Mouse (Mus musculus) hindbrain, embryonic 13.5 days (tissue): ENCODE data around the gene Ddx59. TPM values are rescaled to one million over a fixed set of nuclear protein-coding genes. Genes with fewer than 3 reads are reported as not detected.

Experiments
- ATAC-seq: fragments of 200-750 bp; cut with Nextera tagmentation; 2 replicates; pipeline ENCODE4 v1.8.0; 2017; ENCODE audit warnings: moderate TSS enrichment; ENCODE audit not compliant: low FRiP score
- H3K27ac ChIP-seq: fragments of 300-500 bp; sonication (generic); 2 replicates; pipeline ENCODE4 v1.5.1; 2015; ENCODE audit warnings: inconsistent platforms, mild to moderate bottlenecking, moderate library complexity
- H3K27me3 ChIP-seq: fragments of 300-500 bp; sonication (generic); 2 replicates; pipeline ENCODE4 v1.6.1; 2015; ENCODE audit warnings: mild to moderate bottlenecking, inconsistent platforms
- H3K36me3 ChIP-seq: fragments of 300-500 bp; sonication (generic); 2 replicates; pipeline ENCODE4 v1.6.1; 2015; ENCODE audit warnings: mild to moderate bottlenecking, inconsistent platforms
- H3K4me1 ChIP-seq: fragments of 300-500 bp; sonication (generic); replicated peaks from 2 replicates; pipeline ENCODE4 v1.6.1; 2015; ENCODE audit warnings: inconsistent platforms
- H3K4me2 ChIP-seq: fragments of 300-500 bp; sonication (generic); 2 replicates; pipeline ENCODE4 v1.6.1; 2015; ENCODE audit warnings: inconsistent platforms, mild to moderate bottlenecking, moderate library complexity
- H3K4me3 ChIP-seq: fragments of 300-500 bp; sonication (generic); 2 replicates; pipeline ENCODE4 v1.5.1; 2015; ENCODE audit warnings: mild to moderate bottlenecking, inconsistent platforms
- H3K9ac ChIP-seq: fragments of 300-500 bp; sonication (generic); 2 replicates; pipeline ENCODE4 v1.6.1; 2015; ENCODE audit warnings: mild to moderate bottlenecking, inconsistent platforms
- H3K9me3 ChIP-seq: fragments of 300-500 bp; sonication (generic); 2 replicates; pipeline ENCODE4 v1.6.1; 2016; ENCODE audit warnings: inconsistent platforms
- WGBS: fragments of 180-500 bp; shearing (Covaris S2); methylation state at CpG from one replicate; pipeline ENCODE4 v1.1.7; 2015; 5-methylcytosine and 5-hydroxymethylcytosine counted together
- polyA plus RNA-seq: library from polyadenylated mRNA; unstranded; fragments of >200 nt; fragmentation: Nextera tagmentation; extraction: Ambion mirVana; gene quantifications from 2 replicates; pipeline ENCODE4 v1.2.1, GENCODE M21; 2015

Ddx59 gene
- polyA plus RNA-seq, 1 experiment from 2014 or later, result 18.4 TPM

- Histone ChIP-seq H3K9me3 (no peaks in the 10 kb centered on the region), H3K4me3 (no peak overlapping the region), H3K27ac (no peak overlapping the region), H3K9ac (no peak overlapping the region), H3K4me2 (no peak overlapping the region), H3K27me3 (no peaks in the 10 kb centered on the region), H3K4me1 (no peaks in the 10 kb centered on the region; the same call in 1 of the 2 replicates), H3K36me3 (no peaks in the 10 kb centered on the region)
- WGBS, result 76% methylated on average over 17 of the region's 17 CpGs
- ATAC-seq, result no peak
Observed at GRCm38 (mm10) chr1:136455756-136456585, 40.9 kb downstream of the Ddx59 start.

- Histone ChIP-seq H3K4me3 (no peak overlapping the region), H3K9me3 (no peaks in the 10 kb centered on the region), H3K4me1 (no peaks in the 10 kb centered on the region; the same call in 1 of the 2 replicates), H3K36me3 (no peaks in the 10 kb centered on the region), H3K9ac (no peak overlapping the region), H3K27me3 (no peaks in the 10 kb centered on the region), H3K4me2 (no peak overlapping the region), H3K27ac (no peak overlapping the region)
- 73% methylated on average over 6 of the region's 6 CpGs for WGBS
- no peak for ATAC-seq
Observed at GRCm38 (mm10) chr1:136456741-136457140, 41.7 kb downstream of the Ddx59 start.

- WGBS, result 82% methylated on average over 4 of the region's 4 CpGs
- no peaks in the 10 kb centered on the region; the same call in 1 of the 2 replicates for H3K4me1 ChIP-seq
- no peak overlapping the region for H3K4me3 ChIP-seq
- H3K27me3 ChIP-seq, result no peaks in the 10 kb centered on the region
- no peaks in the 10 kb centered on the region for H3K36me3 ChIP-seq
- no peak overlapping the region for H3K27ac ChIP-seq
- no peak overlapping the region for H3K9ac ChIP-seq
- ATAC-seq, result no peak
- H3K9me3 ChIP-seq, result no peaks in the 10 kb centered on the region
- H3K4me2 ChIP-seq, result no peak overlapping the region
Observed at GRCm38 (mm10) chr1:136457403-136457802, 42.3 kb downstream of the Ddx59 start.

GRCm38 (mm10) chr1:136458691-136459245 is 43.7 kb downstream of the Ddx59 start:
- Histone ChIP-seq H3K36me3 (no peaks in the 10 kb centered on the region), H3K4me3 (no peak overlapping the region), H3K4me1 (no peaks in the 10 kb centered on the region; the same call in 1 of the 2 replicates), H3K27ac (no peak overlapping the region), H3K9ac (no peak overlapping the region), H3K9me3 (no peaks in the 10 kb centered on the region), H3K27me3 (no peaks in the 10 kb centered on the region), H3K4me2 (no peak overlapping the region)
- 32% methylated on average over 9 of the region's 9 CpGs for WGBS
- ATAC-seq, result 0 out of 2 replicates have a peak, but pooled peaks have one; percentile 28

GRCm38 (mm10) chr1:136462443-136462842 is 47.4 kb downstream of the Ddx59 start:
- Histone ChIP-seq H3K4me3 (no peak overlapping the region), H3K4me2 (no peak overlapping the region), H3K9me3 (no peaks in the 10 kb centered on the region), H3K27ac (no peak overlapping the region), H3K4me1 (peaks cover 5% of the 10 kb centered on the region), H3K27me3 (no peaks in the 10 kb centered on the region), H3K36me3 (no peaks in the 10 kb centered on the region), H3K9ac (no peak overlapping the region)
- WGBS, result 59% methylated on average over 10 of the region's 10 CpGs
- ATAC-seq, result no peak

GRCm38 (mm10) chr1:136465168-136465567 is 50.1 kb downstream of the Ddx59 start:
- no peaks in the 10 kb centered on the region for H3K9me3 ChIP-seq
- no peak for ATAC-seq
- H3K4me3 ChIP-seq, result no peak overlapping the region
- peaks cover 5% of the 10 kb centered on the region for H3K4me1 ChIP-seq
- no peak overlapping the region for H3K27ac ChIP-seq
- H3K27me3 ChIP-seq, result no peaks in the 10 kb centered on the region
- H3K4me2 ChIP-seq, result no peak overlapping the region
- no peaks in the 10 kb centered on the region for H3K36me3 ChIP-seq
- H3K9ac ChIP-seq, result no peak overlapping the region

GRCm38 (mm10) chr1:136466143-136466811 is 51.2 kb downstream of the Ddx59 start, which contains the start of gene Kif14:
TSS of gene Kif14 (plus strand) at chr1:136466343.
- WGBS, result under 1% methylated on average over 52 of the region's 52 CpGs
- H3K4me3 ChIP-seq, result peak within 1 kb of the TSS; percentile 55
- H3K36me3 ChIP-seq, result no peaks in the 10 kb centered on the region
- peak within 1 kb of the TSS; percentile 63; the same call in 1 of the 2 replicates for H3K9ac ChIP-seq
- peak; percentile 98 for ATAC-seq
- no peak within 1 kb of the TSS for H3K27ac ChIP-seq
- no peaks in the 10 kb centered on the region for H3K27me3 ChIP-seq
- no peaks in the 10 kb centered on the region for H3K9me3 ChIP-seq
- peak within 1 kb of the TSS; percentile 98 for H3K4me2 ChIP-seq
- peaks cover 5% of the 10 kb centered on the region for H3K4me1 ChIP-seq

GRCm38 (mm10) chr1:136469408-136469807 is 54.3 kb downstream of the Ddx59 start:
- peaks cover 5% of the 10 kb centered on the region for H3K4me1 ChIP-seq
- no peaks in the 10 kb centered on the region for H3K36me3 ChIP-seq
- no peak overlapping the region for H3K4me3 ChIP-seq
- 95% methylated on average over 4 of the region's 4 CpGs for WGBS
- no peak for ATAC-seq
- H3K4me2 ChIP-seq, result no peak overlapping the region
- no peaks in the 10 kb centered on the region for H3K27me3 ChIP-seq
- H3K9ac ChIP-seq, result no peak overlapping the region
- H3K9me3 ChIP-seq, result no peaks in the 10 kb centered on the region
- no peak overlapping the region for H3K27ac ChIP-seq

- Histone ChIP-seq H3K27ac (no peak overlapping the region), H3K4me3 (no peak overlapping the region), H3K9me3 (no peaks in the 10 kb centered on the region), H3K9ac (no peak overlapping the region), H3K4me1 (peaks cover 5% of the 10 kb centered on the region), H3K36me3 (no peaks in the 10 kb centered on the region), H3K27me3 (no peaks in the 10 kb centered on the region), H3K4me2 (no peak overlapping the region)
- ATAC-seq, result no peak
- WGBS, result 5% methylated on average over 6 of the region's 6 CpGs
Observed at GRCm38 (mm10) chr1:136470471-136470870, 55.4 kb downstream of the Ddx59 start.

Other genes with a start within 250 kb of the Ddx59 start
- not detected in 2 replicates for gene Mroh3, start 202.4 kb upstream of the Ddx59 start, polyA plus RNA-seq
- gene Inava, start 181.0 kb upstream of the Ddx59 start, polyA plus RNA-seq, result 3.4 and 3.5 TPM in 2 replicates
- gene Gpr25, start 154.4 kb upstream of the Ddx59 start, polyA plus RNA-seq, result 0.16 and 0.26 TPM in 2 replicates
- 28.2 TPM in 2 replicates for gene Camsap2, start 69.2 kb upstream of the Ddx59 start, polyA plus RNA-seq
- gene Kif14, start 51.1 kb downstream of the Ddx59 start, polyA plus RNA-seq, result 1.1 and 1.7 TPM in 2 replicates
- 25.0 and 25.6 TPM in 2 replicates for gene Zfp281, start 209.6 kb downstream of the Ddx59 start, polyA plus RNA-seq